Mouse (Mus musculus) liver, adult 2 months (tissue): ENCODE measurements around the gene Angptl2. TPM values are rescaled to one million over a fixed set of nuclear protein-coding genes. Genes with fewer than 3 reads are reported as not detected.
A peak's percentile ranks its signal among the peaks of the same experiment; 100 is the strongest.

ENCODE experiments used
- DNase-seq: peaks from one replicate; pipeline ENCODE4 v3.0.0-alpha.2; 2011; ENCODE audit warnings: low read depth, low spot score; ENCODE audit errors: extremely low read depth
- H3K27ac ChIP-seq: fragments of 200-500 bp; replicated peaks from 2 replicates; pipeline ENCODE4 v1.5.1; 2012; ENCODE audit warnings: low read depth, mild to moderate bottlenecking, control low read depth, inconsistent platforms, low read length; ENCODE audit not compliant: insufficient read depth
- H3K27me3 ChIP-seq: fragments of 200-500 bp; 2 replicates; pipeline ENCODE4 v1.6.1; 2012; ENCODE audit warnings: mild to moderate bottlenecking, moderate library complexity, low read length, inconsistent platforms; ENCODE audit not compliant: control insufficient read depth, insufficient read depth
- H3K36me3 ChIP-seq: fragments of 200-500 bp; 2 replicates; pipeline ENCODE4 v1.6.1; 2012; ENCODE audit warnings: low read length, inconsistent platforms; ENCODE audit not compliant: control insufficient read depth, insufficient read depth
- H3K4me1 ChIP-seq: fragments of 200-500 bp; 2 replicates; pipeline ENCODE4 v1.6.1; 2011; ENCODE audit warnings: low read length; ENCODE audit not compliant: control insufficient read depth, insufficient read depth
- H3K4me3 ChIP-seq: fragments of 200-500 bp; 2 replicates; pipeline ENCODE4 v1.5.1; 2011; ENCODE audit warnings: low read depth, mild to moderate bottlenecking, control low read depth, low read length, moderate library complexity; ENCODE audit not compliant: insufficient read depth
- H3K79me2 ChIP-seq: fragments of 200-500 bp; 2 replicates; pipeline ENCODE4 v1.6.1; 2012; ENCODE audit warnings: inconsistent platforms, mild to moderate bottlenecking, low read length, moderate library complexity; ENCODE audit not compliant: control insufficient read depth, insufficient read depth
- H3K9ac ChIP-seq: fragments of 200-500 bp; 2 replicates; pipeline ENCODE4 v1.6.1; 2012; ENCODE audit warnings: low read depth, mild to moderate bottlenecking, control low read depth, inconsistent platforms, low read length
- CTCF ChIP-seq: fragments of 200-500 bp; IDR thresholded peaks from 2 replicates; pipeline ENCODE4 v1.5.1; 2011; ENCODE audit warnings: low read depth, low read length, control low read depth
- POLR2A ChIP-seq: fragments of 200-500 bp; IDR thresholded peaks from 2 replicates; pipeline ENCODE4 v1.6.1; 2011; ENCODE audit warnings: low read length, control low read depth; ENCODE audit not compliant: insufficient read depth; ENCODE audit errors: extremely low read depth
- WGBS: fragments of 180-500 bp; shearing (Covaris S2); methylation state at CpG from one replicate; pipeline ENCODE4 v1.1.7; 2018; 5-methylcytosine and 5-hydroxymethylcytosine counted together
- polyA plus RNA-seq: library from polyadenylated mRNA; depleted of rRNA; stranded (reverse); fragments of >200 nt; gene quantifications from 2 replicates; pipeline ENCODE4 v1.2.3, GENCODE M21; 2012
- total RNA-seq: library from RNA; depleted of rRNA; stranded (reverse); fragments of >200 nt; gene quantifications from 2 replicates; pipeline ENCODE4 v1.2.3, GENCODE M21; 2014

Gene Angptl2
- total and polyA plus RNA-seq, 2 experiments, result 11.3 to 17.0 TPM

- DNase-seq, result no peak
- Histone ChIP-seq H3K4me3 (no peak overlapping the region), H3K9ac (no peak overlapping the region), H3K27ac (no peak overlapping the region), H3K27me3 (no peaks in the 10 kb centered on the region), H3K79me2 (no peaks in the 10 kb centered on the region), H3K36me3 (no peaks in the 10 kb centered on the region), H3K4me1 (peaks cover 9% of the 10 kb centered on the region)
- TF ChIP-seq CTCF (no peak), POLR2A (no peak)
- WGBS, result 96% methylated on average over 7 of the region's 7 CpGs
These were observed 42.2 kb upstream of the Angptl2 start for GRCm38 (mm10) chr2:33173686-33174085.

- Histone ChIP-seq H3K27me3 (no peaks in the 10 kb centered on the region), H3K79me2 (no peaks in the 10 kb centered on the region), H3K9ac (no peak overlapping the region), H3K36me3 (no peaks in the 10 kb centered on the region), H3K27ac (no peak overlapping the region), H3K4me3 (no peak overlapping the region), H3K4me1 (peaks cover 9% of the 10 kb centered on the region)
- DNase-seq, result no peak
- no peak for TF ChIP-seq CTCF
- no peak for TF ChIP-seq POLR2A
- WGBS, result 68% methylated on average over 7 of the region's 7 CpGs
These were observed 39.4 kb upstream of the Angptl2 start for GRCm38 (mm10) chr2:33176516-33176915.

- Histone ChIP-seq H3K79me2 (no peaks in the 10 kb centered on the region), H3K36me3 (no peaks in the 10 kb centered on the region), H3K4me3 (no peak overlapping the region), H3K4me1 (peaks cover 9% of the 10 kb centered on the region), H3K27me3 (no peaks in the 10 kb centered on the region), H3K9ac (no peak overlapping the region), H3K27ac (no peak overlapping the region)
- 93% methylated on average over 2 of the region's 2 CpGs for WGBS
- TF ChIP-seq CTCF, result no peak
- no peak for TF ChIP-seq POLR2A
- DNase-seq, result no peak
These were observed 38.9 kb upstream of the Angptl2 start for GRCm38 (mm10) chr2:33176921-33177320.

GRCm38 (mm10) chr2:33177443-33178242, 38.2 kb upstream of the Angptl2 start:
- Histone ChIP-seq H3K4me3 (no peak overlapping the region; the same call in 1 of the 2 replicates), H3K27ac (0 out of 2 replicates have a peak overlapping the region, but pooled peaks have one; percentile 53), H3K36me3 (no peaks in the 10 kb centered on the region), H3K4me1 (peaks cover 9% of the 10 kb centered on the region), H3K79me2 (no peaks in the 10 kb centered on the region), H3K9ac (no peak overlapping the region), H3K27me3 (no peaks in the 10 kb centered on the region)
- DNase-seq, result peak; percentile 69
- WGBS, result 47% methylated on average over 12 of the region's 12 CpGs
- TF ChIP-seq CTCF (no peak), POLR2A (no peak)

- Histone ChIP-seq H3K79me2 (no peaks in the 10 kb centered on the region), H3K4me3 (peak overlapping the region; percentile 11; the same call in 1 of the 2 replicates), H3K9ac (peak overlapping the region; percentile 6; the same call in 1 of the 2 replicates), H3K27me3 (no peaks in the 10 kb centered on the region), H3K27ac (peak overlapping the region; percentile 53), H3K4me1 (peaks cover 9% of the 10 kb centered on the region), H3K36me3 (no peaks in the 10 kb centered on the region)
- 51% methylated on average over 11 of the region's 11 CpGs for WGBS
- TF ChIP-seq CTCF (no peak), POLR2A (no peak)
- peak; percentile 64 for DNase-seq
These were observed 37.5 kb upstream of the Angptl2 start for GRCm38 (mm10) chr2:33178243-33178932.
